Mouse (Mus musculus): ENCODE data around the gene Tmem159.

The Tmem159 gene

GRCm38 (mm10) chr7:120142743-120143142 lies 40.6 kb downstream of the Tmem159 start:
- DNase-seq (ENCODE audit: low spot score): no peak

GRCm38 (mm10) chr7:120145191-120145590 lies 43.0 kb downstream of the Tmem159 start, which contains the start of gene Zp2:
Gene Zp2, minus strand, starts transcription at chr7:120145291.
- DNase-seq (ENCODE audit: low spot score): no peak

GRCm38 (mm10) chr7:120150257-120150656 lies 48.1 kb downstream of the Tmem159 start:
- DNase-seq (ENCODE audit: low spot score): no peak

DNA sequence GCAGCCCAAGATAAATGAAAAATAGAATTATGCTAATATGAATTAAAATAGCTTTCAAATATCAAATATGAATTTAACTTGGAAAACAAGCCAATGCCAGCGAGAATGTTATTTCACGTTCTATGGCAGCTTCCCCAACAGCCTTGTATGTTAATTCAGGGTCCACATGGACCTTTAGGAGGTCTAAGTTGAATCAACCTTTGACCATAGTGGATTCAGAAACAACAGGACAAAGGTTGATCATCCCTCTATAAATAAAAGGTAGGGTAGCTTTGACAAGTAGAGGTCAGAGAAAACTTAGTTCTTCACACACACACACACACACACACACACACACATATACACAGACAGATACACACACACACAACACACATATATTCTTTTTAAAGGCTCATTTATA lies 48.7 kb downstream of the Tmem159 start:
- no peak for DNase-seq (ENCODE audit: low spot score)

- no peak for DNase-seq (ENCODE audit: low spot score)
These were observed 54.8 kb downstream of the Tmem159 start for GRCm38 (mm10) chr7:120156841-120157409.

DNA sequence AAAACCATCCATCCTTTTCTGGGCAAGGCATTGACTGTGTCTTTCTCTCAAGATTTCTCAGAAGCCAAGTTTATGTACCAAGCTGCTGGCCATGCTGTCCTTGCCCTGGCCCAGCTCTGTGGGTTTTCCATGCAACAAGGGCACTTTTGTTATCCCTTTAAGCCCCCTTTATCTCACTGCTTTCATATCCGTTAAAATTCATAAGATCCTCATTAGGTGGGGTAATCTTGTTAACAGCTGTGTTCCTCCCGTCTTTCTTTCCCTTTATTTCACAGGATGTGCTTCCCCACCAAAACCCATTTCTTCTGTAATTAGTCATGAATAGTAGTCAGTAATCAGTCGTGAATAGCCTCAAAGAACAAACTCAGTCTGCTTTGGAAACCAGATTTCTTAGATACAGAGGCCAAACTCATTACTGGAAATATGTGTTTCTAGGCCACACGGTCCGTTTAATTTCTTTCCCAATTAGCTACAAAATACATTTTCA lies 55.5 kb downstream of the Tmem159 start:
- DNase-seq (ENCODE audit: low spot score): no peak

DNA sequence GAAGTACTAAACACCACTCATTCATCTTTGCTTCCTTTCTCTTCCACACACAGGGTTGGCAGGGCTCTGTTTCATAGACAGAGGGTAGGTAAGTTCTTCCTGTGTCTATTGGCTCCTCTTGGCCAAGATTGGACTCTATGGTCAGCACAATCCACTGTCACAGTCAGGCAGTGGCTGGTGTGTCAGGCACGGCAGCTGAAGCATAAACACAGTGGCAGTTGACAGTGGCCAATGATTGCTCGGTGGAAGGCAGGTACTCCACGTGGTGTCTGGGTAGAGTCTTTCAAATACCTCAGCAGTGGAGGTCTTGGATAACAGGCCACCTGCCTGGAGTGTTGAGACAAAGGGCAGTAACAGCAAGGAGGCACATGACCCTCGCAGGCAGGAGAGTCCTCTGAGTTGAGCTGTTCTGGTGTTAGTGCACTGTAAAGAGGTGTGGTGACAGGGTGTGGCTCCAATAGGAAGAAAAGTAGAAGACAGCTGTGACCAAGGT lies 56.0 kb downstream of the Tmem159 start:
- no peak for DNase-seq (ENCODE audit: low spot score)

DNA sequence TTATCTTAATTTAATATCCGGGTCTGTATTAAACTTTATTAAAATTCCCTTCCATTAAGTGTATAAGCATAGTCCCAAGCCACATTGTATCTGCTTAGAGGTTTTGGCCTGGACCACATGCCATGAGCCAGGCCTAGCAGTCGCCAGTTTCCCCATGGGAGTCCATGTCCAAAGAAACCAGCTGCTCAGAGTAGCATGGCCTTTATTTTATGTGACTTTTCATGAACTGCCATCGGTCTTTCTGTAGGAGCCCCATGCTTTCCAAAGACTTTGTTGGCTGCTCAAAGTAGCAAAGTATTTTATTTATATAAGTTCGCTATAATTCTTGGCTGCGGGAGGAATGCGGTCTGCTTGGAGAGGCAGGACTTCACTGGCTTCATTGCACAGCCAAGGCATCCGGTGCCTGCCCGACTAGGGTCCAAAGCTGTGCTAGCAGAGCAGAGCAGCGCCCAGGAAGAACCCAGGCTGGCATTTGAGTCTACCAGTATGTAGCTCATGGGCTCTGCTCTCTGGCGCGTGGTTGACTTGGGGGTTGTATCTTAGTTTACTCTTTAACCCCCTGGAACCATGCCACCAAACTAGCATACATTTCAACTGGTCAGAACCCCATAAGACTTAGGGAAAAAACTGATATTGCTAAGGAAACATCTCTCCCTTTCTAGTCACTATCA lies 61.6 kb downstream of the Tmem159 start:
- no peak for DNase-seq (ENCODE audit: low spot score)
